In genomic region chr7:99540016-99540415, GRCm38 (mm10) we compare ENCODE assay signal across 8 mouse cellular contexts. TPM values are rescaled to one million over a fixed set of nuclear protein-coding genes. Genes with fewer than 3 reads are reported as not detected.
DNase-seq lines count a peak whose midpoint lies in the region; ATAC-seq lines count a peak whose summit lies in the region.

No protein-coding gene starts in this region.

- peaks cover 3% of the 10 kb centered on the region; the same call in 1 of the 2 replicates for H3K36me3 ChIP-seq in embryonic facial prominence, embryonic 10.5 days (replicated peaks)
- H3K36me3 ChIP-seq in hindbrain, embryonic 16.5 days (ENCODE audit: control insufficient read depth, insufficient read depth, low read length), result no peaks in the 10 kb centered on the region
- H3K36me3 ChIP-seq in midbrain, embryonic 14.5 days (ENCODE audit: control insufficient read depth, insufficient read depth, low read length), result peaks cover 11% of the 10 kb centered on the region; the same call in 1 of the 2 replicates

- WGBS in embryonic facial prominence, embryonic 10.5 days, result 47% methylated on average over 2 of the region's 2 CpGs
- 70% methylated on average over 2 of the region's 2 CpGs for whole genome bisulfite sequencing in hindbrain, embryonic 16.5 days
- WGBS in midbrain, embryonic 14.5 days, result 75% methylated on average over 2 of the region's 2 CpGs

- H3K27ac ChIP-seq in embryonic facial prominence, embryonic 10.5 days (replicated peaks), result peak overlapping the region; percentile 73
- no peak overlapping the region; the same call in 1 of the 2 replicates for H3K27ac ChIP-seq in hindbrain, embryonic 16.5 days (ENCODE audit: low read depth, low read length)
- H3K27ac ChIP-seq in midbrain, embryonic 14.5 days (replicated peaks; ENCODE audit: low read depth, low read length), result no peak overlapping the region

- H3K9ac ChIP-seq in hindbrain, embryonic 16.5 days (ENCODE audit: low read depth, low read length), result peak overlapping the region; percentile 45; the same call in 1 of the 2 replicates
- H3K9ac ChIP-seq in midbrain, embryonic 14.5 days (replicated peaks; ENCODE audit: low read length), result no peak overlapping the region

- H3K9me3 ChIP-seq in embryonic facial prominence, embryonic 10.5 days, result no peaks in the 10 kb centered on the region
- H3K9me3 ChIP-seq in hindbrain, embryonic 16.5 days (ENCODE audit: control insufficient read depth, low read length), result no peaks in the 10 kb centered on the region
- H3K9me3 ChIP-seq in midbrain, embryonic 14.5 days (ENCODE audit: control insufficient read depth, low read length), result no peaks in the 10 kb centered on the region

- H3K4me1 ChIP-seq in embryonic facial prominence, embryonic 10.5 days, result peaks cover 81% of the 10 kb centered on the region
- H3K4me1 ChIP-seq in hindbrain, embryonic 16.5 days (ENCODE audit: control insufficient read depth, insufficient read depth, low read depth, low read length), result peaks cover 53% of the 10 kb centered on the region
- peaks cover 48% of the 10 kb centered on the region for H3K4me1 ChIP-seq in midbrain, embryonic 14.5 days (ENCODE audit: control insufficient read depth, insufficient read depth, low read length)

- H3K27me3 ChIP-seq in embryonic facial prominence, embryonic 10.5 days (replicated peaks; ENCODE audit: low read depth, poor library complexity, severe bottlenecking), result peaks cover 18% of the 10 kb centered on the region
- no peaks in the 10 kb centered on the region for H3K27me3 ChIP-seq in hindbrain, embryonic 16.5 days (replicated peaks; ENCODE audit: control insufficient read depth, insufficient read depth, low read length)
- no peaks in the 10 kb centered on the region for H3K27me3 ChIP-seq in midbrain, embryonic 14.5 days (ENCODE audit: control insufficient read depth, insufficient read depth, low read length)

- H3K4me2 ChIP-seq in hindbrain, embryonic 16.5 days (ENCODE audit: low read length), result peak overlapping the region; percentile 51
- H3K4me2 ChIP-seq in midbrain, embryonic 14.5 days (ENCODE audit: low read length), result peak overlapping the region; percentile 80

- peak overlapping the region; percentile 35 for H3K4me3 ChIP-seq in embryonic facial prominence, embryonic 10.5 days
- H3K4me3 ChIP-seq in hindbrain, embryonic 16.5 days (ENCODE audit: low read length), result peak overlapping the region; percentile 7; the same call in 1 of the 2 replicates
- H3K4me3 ChIP-seq in midbrain, embryonic 14.5 days (replicated peaks; ENCODE audit: low read depth, low read length), result peak overlapping the region; percentile 5; the same call in 1 of the 2 replicates

- DNase-seq in heart, adult 18-20 months, result peak; percentile 58 to 62
- DNase-seq in heart, postnatal 36 days, result no peak
- DNase-seq in embryonic facial prominence, embryonic 10.5 days (ENCODE audit: low spot score), result no peak
- no peak for DNase-seq in midbrain, embryonic 14.5 days
- DNase-seq in yolk sac, embryonic 10.5 days (ENCODE audit: low spot score), result no peak
- no peak for DNase-seq in cerebellum, postnatal 14 days
- no peak for DNase-seq in urinary bladder, postnatal 4 days (ENCODE audit: low spot score in 2 of 2)

- ATAC-seq in hindbrain, embryonic 16.5 days, result no peak
- ATAC-seq in midbrain, embryonic 14.5 days (ENCODE audit: low FRiP score, low TSS enrichment), result no peak

- intact Hi-C loops in heart, postnatal 36 days (cut with DNase I), result loop anchor here (10.0 kb wide), 1 partner anchor 165 kb away; no protein-coding TSS in a partner anchor

RNA-seq across cellular contexts. Expression of gene Arrb1, which starts 4.8 kb away (rescaled TPM):
- total RNA-seq in heart, adult 18-20 months (2021), result 10 to 100 TPM; 23.3 to 23.7 TPM
- 10 to 100 TPM; 22.3 to 25.3 TPM for total RNA-seq in heart, postnatal 36 days (2021)
- polyA plus RNA-seq in embryonic facial prominence, embryonic 10.5 days (2016; fragmentation: Nextera tagmentation; extraction: Ambion mirVana), result 12.6 and 13.7 TPM in 2 replicates
- 17.4 and 19.8 TPM in 2 replicates for polyA plus RNA-seq in hindbrain, embryonic 16.5 days (2015; fragmentation: Nextera tagmentation; extraction: Ambion mirVana)
- polyA plus RNA-seq in midbrain, embryonic 14.5 days (2014; fragmentation: Nextera tagmentation; extraction: Ambion mirVana), result 10.3 and 13.3 TPM in 2 replicates

RNA-seq across cellular contexts. Expression of gene Rps3, which starts 56.5 kb away (rescaled TPM):
- total RNA-seq in heart, adult 18-20 months (2021), result 100 to 1,000 TPM; 359 to 372 TPM
- 100 to 1,000 TPM; 324 to 333 TPM for total RNA-seq in heart, postnatal 36 days (2021)
- polyA plus RNA-seq in embryonic facial prominence, embryonic 10.5 days (2016; fragmentation: Nextera tagmentation; extraction: Ambion mirVana), result 769 and 805 TPM in 2 replicates
- 398 and 428 TPM in 2 replicates for polyA plus RNA-seq in hindbrain, embryonic 16.5 days (2015; fragmentation: Nextera tagmentation; extraction: Ambion mirVana)
- 488 and 521 TPM in 2 replicates for polyA plus RNA-seq in midbrain, embryonic 14.5 days (2014; fragmentation: Nextera tagmentation; extraction: Ambion mirVana)

Comparison
In these comparisons a context has a peak if more than half of its experiments do, and no peak if none do; other contexts are left out.
1. DNase-seq: peak in heart, adult 18-20 months (2 of 2); none in heart, postnatal 36 days (0 of 2), embryonic facial prominence, embryonic 10.5 days (single experiment), midbrain, embryonic 14.5 days (single experiment), yolk sac, embryonic 10.5 days (single experiment), cerebellum, postnatal 14 days (0 of 2) and urinary bladder, postnatal 4 days (0 of 2).
2. Peak in every context shown above with its lines, with median percentiles within 50 percentile points of each other: H3K4me3 ChIP-seq.